Mouse (Mus musculus): ENCODE results near the gene Pnpo. TPM values are rescaled to one million over a fixed set of nuclear protein-coding genes. Genes with fewer than 3 reads are reported as not detected.

Pnpo gene
- total and polyA plus RNA-seq, 2 experiments, result 113 to 175 TPM

DNA sequence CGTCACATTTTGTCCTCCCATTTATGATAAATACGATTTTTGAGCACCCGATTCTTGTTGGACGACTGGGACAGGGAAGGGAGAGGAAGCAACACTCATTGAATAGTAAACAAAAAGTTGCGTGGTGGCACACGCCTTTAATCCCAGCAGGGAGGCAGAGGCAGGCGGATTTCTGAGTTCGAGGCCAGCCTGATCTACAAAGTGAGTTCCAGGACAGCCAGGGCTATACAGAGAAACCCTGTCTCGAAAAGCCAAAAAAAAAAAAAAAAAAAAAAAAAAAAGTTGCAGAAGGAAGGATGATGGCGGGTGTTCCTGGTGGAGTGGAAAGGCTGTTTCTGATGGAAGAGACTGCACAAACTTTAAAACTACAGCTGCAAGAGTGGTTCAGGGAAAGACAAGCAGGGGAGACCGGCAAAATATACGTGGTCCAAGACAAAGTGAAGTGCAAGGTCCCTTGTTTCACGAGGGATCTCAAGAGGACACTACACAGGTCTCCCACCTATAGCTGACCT lies 26.8 kb downstream of the Pnpo start:
- Histone ChIP-seq H3K36me3 (ENCODE audit: control insufficient read depth, insufficient read depth, low read length) (no peaks in the 10 kb centered on the region), H3K79me2 (ENCODE audit: control insufficient read depth, insufficient read depth, low read length) (no peaks in the 10 kb centered on the region), H3K9ac (ENCODE audit: low read depth, low read length) (peak overlapping the region; percentile 22), H3K27ac (replicated peaks; ENCODE audit: insufficient read depth, low read depth, low read length) (peak overlapping the region; percentile 17), H3K4me3 (ENCODE audit: insufficient read depth, low read depth, low read length) (peak overlapping the region; percentile 30), H3K27me3 (ENCODE audit: control insufficient read depth, insufficient read depth, low read length) (no peaks in the 10 kb centered on the region), H3K4me1 (ENCODE audit: control insufficient read depth, insufficient read depth, low read length) (peaks cover 1% of the 10 kb centered on the region; the same call in 1 of the 2 replicates)
- WGBS, result 29% methylated on average over 13 of the region's 13 CpGs
- DNase-seq (ENCODE audit: extremely low read depth, low read depth, low spot score), result no peak
- TF ChIP-seq CTCF (IDR thresholded peaks at IDR 0.05; ENCODE audit: low read depth, low read length) (no peak), POLR2A (IDR thresholded peaks at IDR 0.05; ENCODE audit: extremely low read depth, insufficient read depth, low read length) (no peak)

GRCm38 (mm10) chr11:96916044-96916884 lies 27.5 kb downstream of the Pnpo start, which contains the start of gene Cdk5rap3:
Gene Cdk5rap3 (minus strand): TSS chr11:96916496.
- Histone ChIP-seq H3K36me3 (ENCODE audit: control insufficient read depth, insufficient read depth, low read length) (no peaks in the 10 kb centered on the region), H3K4me3 (ENCODE audit: insufficient read depth, low read depth, low read length) (peak within 1 kb of the TSS; percentile 80), H3K9ac (ENCODE audit: low read depth, low read length) (peak within 1 kb of the TSS; percentile 69), H3K27me3 (ENCODE audit: control insufficient read depth, insufficient read depth, low read length) (no peaks in the 10 kb centered on the region), H3K79me2 (ENCODE audit: control insufficient read depth, insufficient read depth, low read length) (no peaks in the 10 kb centered on the region), H3K27ac (replicated peaks; ENCODE audit: insufficient read depth, low read depth, low read length) (peak within 1 kb of the TSS; percentile 69), H3K4me1 (ENCODE audit: control insufficient read depth, insufficient read depth, low read length) (peaks cover 1% of the 10 kb centered on the region; the same call in 1 of the 2 replicates)
- TF ChIP-seq CTCF (IDR thresholded peaks at IDR 0.05; ENCODE audit: low read depth, low read length) (peak; percentile 90), POLR2A (IDR thresholded peaks at IDR 0.05; ENCODE audit: extremely low read depth, insufficient read depth, low read length) (0 out of 2 replicates have a peak, but pooled peaks have one; percentile 60)
- under 1% methylated on average over 55 of the region's 55 CpGs for WGBS
- peak; percentile 89 for DNase-seq (ENCODE audit: extremely low read depth, low read depth, low spot score)

DNA sequence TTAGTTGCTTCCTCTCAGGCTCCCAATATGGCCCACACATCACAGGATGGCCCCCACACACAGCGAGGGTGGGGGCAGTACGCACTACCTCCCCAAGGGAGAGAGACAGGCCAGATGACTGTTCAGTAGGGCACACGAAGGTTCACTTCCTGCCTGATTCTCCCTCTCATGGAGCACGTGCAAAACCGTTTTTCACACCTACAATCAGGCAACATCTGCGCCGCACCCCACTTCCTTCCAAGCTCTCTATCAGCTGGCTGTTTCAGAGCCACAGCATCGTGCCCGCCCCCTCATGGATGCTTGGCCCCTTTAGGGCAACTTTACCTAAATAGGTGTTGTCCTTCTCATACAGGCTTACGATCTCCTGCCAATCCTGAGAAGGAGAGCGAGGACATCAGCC lies 31.1 kb downstream of the Pnpo start:
- Histone ChIP-seq H3K79me2 (ENCODE audit: control insufficient read depth, insufficient read depth, low read length) (no peaks in the 10 kb centered on the region), H3K27ac (replicated peaks; ENCODE audit: insufficient read depth, low read depth, low read length) (no peak overlapping the region), H3K27me3 (ENCODE audit: control insufficient read depth, insufficient read depth, low read length) (no peaks in the 10 kb centered on the region), H3K4me3 (ENCODE audit: insufficient read depth, low read depth, low read length) (no peak overlapping the region), H3K9ac (ENCODE audit: low read depth, low read length) (no peak overlapping the region), H3K36me3 (ENCODE audit: control insufficient read depth, insufficient read depth, low read length) (peaks cover 11% of the 10 kb centered on the region; the same call in 1 of the 2 replicates), H3K4me1 (ENCODE audit: control insufficient read depth, insufficient read depth, low read length) (peaks cover 1% of the 10 kb centered on the region; the same call in 1 of the 2 replicates)
- no peak for TF ChIP-seq POLR2A (IDR thresholded peaks at IDR 0.05; ENCODE audit: extremely low read depth, insufficient read depth, low read length)
- TF ChIP-seq CTCF (IDR thresholded peaks at IDR 0.05; ENCODE audit: low read depth, low read length), result no peak
- no peak for DNase-seq (ENCODE audit: extremely low read depth, low read depth, low spot score)
- 87% methylated on average over 11 of the region's 11 CpGs for WGBS

DNA sequence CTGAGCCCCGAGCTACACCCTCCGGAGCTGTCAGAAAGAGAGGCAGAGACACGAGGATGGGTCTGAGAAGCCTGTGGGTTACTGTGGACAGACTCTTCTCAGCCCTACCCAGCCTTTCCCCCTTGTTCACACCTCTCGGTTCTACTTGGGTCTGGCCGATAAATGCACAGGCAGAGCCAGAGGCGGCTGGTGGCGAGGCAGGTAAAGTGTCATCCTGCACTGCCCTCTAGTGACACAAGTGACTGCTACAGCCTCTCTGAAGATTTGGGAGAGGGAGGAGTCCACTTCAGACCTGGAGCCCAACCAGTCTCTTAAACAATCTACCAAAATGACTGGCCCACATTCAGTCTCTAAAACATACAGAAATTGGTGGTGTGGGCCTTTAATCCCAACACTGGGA lies 33.8 kb downstream of the Pnpo start:
- no peak overlapping the region for H3K4me3 ChIP-seq (ENCODE audit: insufficient read depth, low read depth, low read length)
- H3K9ac ChIP-seq (ENCODE audit: low read depth, low read length), result no peak overlapping the region
- no peaks in the 10 kb centered on the region for H3K4me1 ChIP-seq (ENCODE audit: control insufficient read depth, insufficient read depth, low read length)
- no peak for TF ChIP-seq POLR2A (IDR thresholded peaks at IDR 0.05; ENCODE audit: extremely low read depth, insufficient read depth, low read length)
- TF ChIP-seq CTCF (IDR thresholded peaks at IDR 0.05; ENCODE audit: low read depth, low read length), result peak; percentile 91
- no peaks in the 10 kb centered on the region for H3K27me3 ChIP-seq (ENCODE audit: control insufficient read depth, insufficient read depth, low read length)
- H3K27ac ChIP-seq (replicated peaks; ENCODE audit: insufficient read depth, low read depth, low read length), result no peak overlapping the region
- WGBS, result 43% methylated on average over 7 of the region's 7 CpGs
- peaks cover 11% of the 10 kb centered on the region; the same call in 1 of the 2 replicates for H3K36me3 ChIP-seq (ENCODE audit: control insufficient read depth, insufficient read depth, low read length)
- no peaks in the 10 kb centered on the region for H3K79me2 ChIP-seq (ENCODE audit: control insufficient read depth, insufficient read depth, low read length)
- DNase-seq (ENCODE audit: extremely low read depth, low read depth, low spot score), result peak; percentile 40

GRCm38 (mm10) chr11:96908594-96908993 lies 35.2 kb downstream of the Pnpo start:
- no peaks in the 10 kb centered on the region for H3K79me2 ChIP-seq (ENCODE audit: control insufficient read depth, insufficient read depth, low read length)
- no peak overlapping the region for H3K27ac ChIP-seq (replicated peaks; ENCODE audit: insufficient read depth, low read depth, low read length)
- H3K9ac ChIP-seq (ENCODE audit: low read depth, low read length), result no peak overlapping the region
- H3K4me3 ChIP-seq (ENCODE audit: insufficient read depth, low read depth, low read length), result no peak overlapping the region
- H3K27me3 ChIP-seq (ENCODE audit: control insufficient read depth, insufficient read depth, low read length), result no peaks in the 10 kb centered on the region
- no peak for DNase-seq (ENCODE audit: extremely low read depth, low read depth, low spot score)
- no peaks in the 10 kb centered on the region for H3K4me1 ChIP-seq (ENCODE audit: control insufficient read depth, insufficient read depth, low read length)
- TF ChIP-seq POLR2A (IDR thresholded peaks at IDR 0.05; ENCODE audit: extremely low read depth, insufficient read depth, low read length) (no peak), CTCF (IDR thresholded peaks at IDR 0.05; ENCODE audit: low read depth, low read length) (no peak)
- 96% methylated on average over 12 of the region's 12 CpGs for WGBS
- peaks cover 11% of the 10 kb centered on the region; the same call in 1 of the 2 replicates for H3K36me3 ChIP-seq (ENCODE audit: control insufficient read depth, insufficient read depth, low read length)

All from liver, adult 2 months (tissue).